Mouse (Mus musculus): ENCODE measurements at regions not wholly inside any gene's neighbourhood (a gene's known extent, or its start where the extent isn't known, plus 50 kb on each side); places are given as distances from the start of the nearest gene placed in this dataset.
"Not testable (repeated sequence)": the region's sequence is repeated elsewhere in the genome, so short reads cannot be mapped to it uniquely, and the experiment has no call there.

DNA sequence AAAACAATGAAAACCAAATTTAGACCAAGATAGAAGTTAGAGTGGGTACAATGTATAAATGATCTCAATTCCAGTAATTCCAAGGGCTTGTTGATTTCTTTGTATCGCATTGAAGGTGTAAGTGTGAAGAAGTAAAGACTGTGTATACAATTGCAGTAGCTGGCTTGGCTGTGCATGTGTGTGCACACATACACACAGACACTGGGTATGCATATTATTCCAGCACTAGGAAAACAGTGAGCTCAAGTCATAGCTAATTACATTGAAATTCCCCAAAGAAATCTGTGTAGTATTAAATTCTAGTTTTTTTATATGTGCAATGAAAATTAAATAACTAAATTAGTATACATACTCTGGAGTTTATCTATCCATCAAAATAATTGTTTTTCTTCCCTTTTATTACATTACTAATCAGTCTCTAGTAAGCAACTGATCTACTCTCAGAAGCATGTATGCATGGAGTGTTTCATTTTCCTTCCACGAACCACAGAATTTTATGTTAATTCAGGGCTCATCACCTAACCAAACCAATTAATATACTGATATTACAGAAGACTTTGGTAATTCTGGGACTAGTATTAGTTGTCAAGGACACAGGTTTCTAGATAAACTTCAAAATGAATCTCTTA, 56.5 kb downstream of the Gm8797 start:
- Histone ChIP-seq H3K9me3 (replicated peaks) (no peaks in the 10 kb centered on the region), H3K27ac (no peak overlapping the region), H3K4me2 (no peak overlapping the region), H3K4me3 (no peak overlapping the region), H3K27me3 (no peaks in the 10 kb centered on the region), H3K4me1 (no peaks in the 10 kb centered on the region), H3K36me3 (ENCODE audit: poor library complexity, severe bottlenecking) (no peaks in the 10 kb centered on the region), H3K9ac (no peak overlapping the region)
- no peak for ATAC-seq
- WGBS: 92% methylated on average over 2 of the region's 2 CpGs

- no peak overlapping the region for H3K4me2 ChIP-seq
- no peak overlapping the region for H3K9ac ChIP-seq
- H3K36me3 ChIP-seq (ENCODE audit: poor library complexity, severe bottlenecking): no peaks in the 10 kb centered on the region
- H3K4me1 ChIP-seq: no peaks in the 10 kb centered on the region
- H3K27me3 ChIP-seq: no peaks in the 10 kb centered on the region
- H3K27ac ChIP-seq: no peak overlapping the region
- WGBS: 90% methylated on average over 3 of the region's 3 CpGs
- no peak overlapping the region for H3K4me3 ChIP-seq
- no peak for ATAC-seq
- H3K9me3 ChIP-seq (replicated peaks): no peaks in the 10 kb centered on the region
Observed at GRCm38 (mm10) chr3:5811071-5811590, 60.5 kb downstream of the Gm8797 start.

DNA sequence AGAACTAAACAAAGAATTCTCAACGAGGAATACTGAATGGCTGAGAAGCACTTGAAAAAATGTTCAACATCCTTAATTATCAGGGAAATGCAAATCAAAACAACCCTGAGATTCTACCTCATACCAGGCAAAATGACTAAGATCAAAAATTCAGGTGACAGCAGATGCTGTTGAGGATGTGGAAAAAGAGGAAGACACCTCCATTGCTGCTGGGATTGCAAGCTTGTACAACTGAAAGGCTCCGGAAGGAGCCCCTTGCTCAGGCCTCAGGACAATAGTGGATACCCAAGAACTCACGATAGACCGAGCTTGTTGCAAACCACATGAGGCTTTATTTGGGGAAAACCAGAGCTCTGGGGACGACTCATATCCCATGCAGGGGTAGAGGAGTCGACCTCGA, 69.6 kb downstream of the Gm8797 start:
- WGBS: 78% methylated on average over 7 of the region's 7 CpGs
- not testable (repeated sequence) for H3K4me1 ChIP-seq; H3K36me3 ChIP-seq (ENCODE audit: poor library complexity, severe bottlenecking); H3K9me3 ChIP-seq (replicated peaks); H3K9ac ChIP-seq; ATAC-seq; H3K27ac ChIP-seq; H3K27me3 ChIP-seq; H3K4me2 ChIP-seq; H3K4me3 ChIP-seq

DNA sequence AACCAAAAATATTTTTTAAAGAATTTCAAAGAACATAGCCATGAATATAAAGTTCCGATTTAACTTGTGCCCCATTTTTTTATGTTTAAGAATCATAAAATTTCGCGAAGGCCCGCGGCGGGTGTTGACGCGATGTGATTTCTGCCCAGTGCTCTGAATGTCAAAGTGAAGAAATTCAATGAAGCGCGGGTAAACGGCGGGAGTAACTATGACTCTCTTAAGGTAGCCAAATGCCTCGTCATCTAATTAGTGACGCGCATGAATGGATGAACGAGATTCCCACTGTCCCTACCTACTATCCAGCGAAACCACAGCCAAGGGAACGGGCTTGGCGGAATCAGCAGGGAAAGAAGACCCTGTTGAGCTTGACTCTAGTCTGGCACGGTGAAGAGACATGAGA, 109.6 kb downstream of the Gm8797 start:
- not testable (repeated sequence) for H3K36me3 ChIP-seq (ENCODE audit: poor library complexity, severe bottlenecking); H3K9me3 ChIP-seq (replicated peaks); H3K27me3 ChIP-seq; H3K4me1 ChIP-seq; H3K27ac ChIP-seq; H3K4me3 ChIP-seq; ATAC-seq; H3K9ac ChIP-seq; H3K4me2 ChIP-seq
- WGBS: 30% methylated on average over 20 of the region's 20 CpGs

DNA sequence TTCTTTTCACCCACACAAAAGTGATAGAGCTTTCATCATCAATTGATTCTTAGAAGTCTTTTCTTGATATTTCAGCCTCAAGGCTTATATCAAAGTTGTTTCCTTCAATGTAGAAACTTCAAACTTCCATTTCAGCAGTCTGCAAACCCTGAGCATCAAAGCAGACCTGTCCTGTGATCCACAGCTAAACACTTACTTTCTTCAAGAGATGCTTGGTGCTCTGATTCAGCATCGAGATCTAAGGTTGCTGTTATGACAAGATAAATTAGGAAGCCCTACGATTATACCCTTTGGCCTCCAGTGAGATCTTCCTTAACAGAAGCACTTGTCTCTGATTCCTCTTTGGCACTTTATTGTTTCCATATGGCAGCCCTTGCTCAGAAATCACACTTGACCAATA, 119.8 kb downstream of the Gm8797 start:
- H3K9ac ChIP-seq: no peak overlapping the region
- H3K9me3 ChIP-seq (replicated peaks): no peaks in the 10 kb centered on the region
- WGBS: 87% methylated on average over 2 of the region's 2 CpGs
- no peak overlapping the region for H3K4me3 ChIP-seq
- H3K4me1 ChIP-seq: no peaks in the 10 kb centered on the region
- no peak for ATAC-seq
- no peak overlapping the region for H3K27ac ChIP-seq
- H3K27me3 ChIP-seq: no peaks in the 10 kb centered on the region
- no peak overlapping the region for H3K4me2 ChIP-seq
- no peaks in the 10 kb centered on the region for H3K36me3 ChIP-seq (ENCODE audit: poor library complexity, severe bottlenecking)

DNA sequence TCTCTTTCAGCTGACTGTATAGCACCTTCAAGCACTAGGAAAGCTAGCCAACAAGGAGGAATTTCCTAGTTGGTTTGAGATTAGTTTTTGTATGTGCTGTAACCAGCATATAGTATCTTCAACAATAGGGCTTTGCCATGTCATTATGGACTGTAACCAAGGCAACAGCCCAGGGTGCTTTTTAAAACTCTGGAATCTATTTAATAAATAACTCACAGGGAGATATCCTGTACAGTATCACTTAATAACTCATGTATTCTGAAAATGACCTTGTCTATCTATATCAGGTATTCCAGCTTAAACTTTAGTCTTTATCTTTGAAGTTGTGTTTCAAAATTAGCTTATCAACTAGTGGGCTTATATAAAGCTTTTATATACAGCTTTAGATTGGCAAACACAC, 128.5 kb downstream of the Gm8797 start:
- Histone ChIP-seq H3K27ac (no peak overlapping the region), H3K4me2 (no peak overlapping the region)

GRCm38 (mm10) chr3:5917536-5917935, 166.9 kb downstream of the Gm8797 start:
- no peak overlapping the region for H3K9ac ChIP-seq
- no peaks in the 10 kb centered on the region for H3K36me3 ChIP-seq (ENCODE audit: poor library complexity, severe bottlenecking)
- no peak overlapping the region for H3K4me3 ChIP-seq
- ATAC-seq: no peak
- no peaks in the 10 kb centered on the region for H3K27me3 ChIP-seq
- H3K4me2 ChIP-seq: no peak overlapping the region
- H3K4me1 ChIP-seq: no peaks in the 10 kb centered on the region
- no peaks in the 10 kb centered on the region for H3K9me3 ChIP-seq (replicated peaks)
- no peak overlapping the region for H3K27ac ChIP-seq
- WGBS: 97% methylated on average over 1 of the region's 1 CpGs

More for the DNA sequence above, 128.5 kb downstream of the Gm8797 start:
- no peak overlapping the region for H3K9ac ChIP-seq
- no peak; the same call in 1 of the 2 replicates for ATAC-seq
- H3K36me3 ChIP-seq (ENCODE audit: poor library complexity, severe bottlenecking): no peaks in the 10 kb centered on the region
- no peaks in the 10 kb centered on the region for H3K9me3 ChIP-seq (replicated peaks)
- no peak overlapping the region for H3K4me3 ChIP-seq
- H3K27me3 ChIP-seq: no peaks in the 10 kb centered on the region
- H3K4me1 ChIP-seq: no peaks in the 10 kb centered on the region

GRCm38 (mm10) chr3:5950243-5950642, 199.6 kb downstream of the Gm8797 start:
- 85% methylated on average over 11 of the region's 11 CpGs for WGBS
- not testable (repeated sequence) for H3K27me3 ChIP-seq; ATAC-seq; H3K27ac ChIP-seq; H3K4me1 ChIP-seq; H3K36me3 ChIP-seq (ENCODE audit: poor library complexity, severe bottlenecking); H3K4me3 ChIP-seq; H3K9ac ChIP-seq; H3K9me3 ChIP-seq (replicated peaks); H3K4me2 ChIP-seq

DNA sequence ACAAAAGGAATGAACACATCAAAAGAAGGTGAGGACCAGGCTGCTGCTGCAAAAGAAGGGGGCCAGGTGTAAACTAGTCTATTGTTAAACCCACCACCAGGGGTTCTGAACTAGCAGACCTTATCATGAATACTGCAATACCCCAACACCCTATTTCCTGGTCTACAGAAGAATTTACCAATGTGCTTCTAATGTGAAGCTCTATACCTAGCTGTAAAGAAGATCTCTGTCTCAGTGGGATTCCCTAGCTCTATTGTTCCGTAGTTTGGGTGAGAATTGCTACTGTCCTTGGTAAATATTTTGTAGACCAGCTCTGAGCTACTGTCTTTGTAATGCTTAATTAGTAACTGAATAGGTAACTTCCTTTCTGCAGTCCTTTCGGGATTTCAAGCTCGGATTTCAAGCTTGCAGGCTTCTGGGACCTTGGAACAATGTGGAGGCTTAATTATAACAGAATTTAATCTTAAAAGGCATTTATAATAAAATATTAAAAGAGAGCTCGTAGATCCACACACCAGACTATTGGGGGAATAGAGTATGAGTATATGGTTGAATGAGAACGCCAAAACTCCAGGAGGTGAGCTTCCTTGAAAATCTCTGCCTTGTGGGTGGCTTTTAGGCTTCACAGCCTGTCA, 238.5 kb downstream of the Gm8797 start:
- H3K36me3 ChIP-seq (ENCODE audit: poor library complexity, severe bottlenecking); H3K4me1 ChIP-seq; H3K4me2 ChIP-seq; H3K9ac ChIP-seq; H3K4me3 ChIP-seq; H3K27me3 ChIP-seq; H3K27ac ChIP-seq; H3K9me3 ChIP-seq (replicated peaks); ATAC-seq: not testable (repeated sequence)
- 82% methylated on average over 5 of the region's 5 CpGs for WGBS

DNA sequence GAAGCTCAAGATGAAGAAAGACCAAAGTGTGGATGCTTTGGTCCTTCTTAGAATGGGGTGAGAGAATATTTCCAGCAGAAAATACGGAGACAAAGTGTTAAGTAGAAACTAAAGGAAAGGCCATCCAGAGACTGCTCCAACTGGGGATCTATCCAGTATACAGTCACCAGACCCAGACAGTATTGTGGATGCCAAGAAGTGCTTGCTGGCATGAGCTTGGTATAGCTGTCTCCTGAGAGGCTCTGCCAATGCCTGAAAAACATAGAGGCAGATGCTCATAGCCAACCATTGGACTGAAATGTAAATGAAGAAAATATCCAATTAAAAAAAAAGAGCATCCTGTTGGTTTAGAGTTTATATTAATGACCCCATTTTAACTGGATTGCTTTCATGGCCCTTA, 253.8 kb downstream of the Gm8797 start:
- no peaks in the 10 kb centered on the region for H3K36me3 ChIP-seq (ENCODE audit: poor library complexity, severe bottlenecking)
- 90% methylated on average over 1 of the region's 1 CpGs for WGBS
- H3K9ac ChIP-seq: no peak overlapping the region
- H3K4me2 ChIP-seq: no peak overlapping the region
- no peaks in the 10 kb centered on the region for H3K4me1 ChIP-seq
- H3K9me3 ChIP-seq (replicated peaks): no peaks in the 10 kb centered on the region
- no peak overlapping the region for H3K4me3 ChIP-seq
- H3K27me3 ChIP-seq: no peaks in the 10 kb centered on the region
- no peak; the same call in 1 of the 2 replicates for ATAC-seq
- no peak overlapping the region for H3K27ac ChIP-seq

- H3K9me3 ChIP-seq (replicated peaks): no peaks in the 10 kb centered on the region
- H3K4me1 ChIP-seq: no peaks in the 10 kb centered on the region
- no peak overlapping the region for H3K4me2 ChIP-seq
- H3K9ac ChIP-seq: no peak overlapping the region
- H3K27ac ChIP-seq: no peak overlapping the region
- H3K27me3 ChIP-seq: no peaks in the 10 kb centered on the region
- WGBS: 80% methylated on average over 1 of the region's 1 CpGs
- peak; percentile 58; the same call in 1 of the 2 replicates for ATAC-seq
- H3K4me3 ChIP-seq: no peak overlapping the region
- H3K36me3 ChIP-seq (ENCODE audit: poor library complexity, severe bottlenecking): no peaks in the 10 kb centered on the region
Observed at GRCm38 (mm10) chr3:6018749-6019148, 268.1 kb downstream of the Gm8797 start.

- H3K27me3 ChIP-seq; H3K36me3 ChIP-seq (ENCODE audit: poor library complexity, severe bottlenecking); H3K9ac ChIP-seq; H3K9me3 ChIP-seq (replicated peaks); H3K4me2 ChIP-seq; H3K4me3 ChIP-seq; H3K4me1 ChIP-seq; H3K27ac ChIP-seq; ATAC-seq: not testable (repeated sequence)
- WGBS: 62% methylated on average over 3 of the region's 3 CpGs
Observed at GRCm38 (mm10) chr3:6041325-6041724, 290.7 kb downstream of the Gm8797 start.
